ENCODE assay signal across 8 mouse cellular contexts in the genomic region with DNA sequence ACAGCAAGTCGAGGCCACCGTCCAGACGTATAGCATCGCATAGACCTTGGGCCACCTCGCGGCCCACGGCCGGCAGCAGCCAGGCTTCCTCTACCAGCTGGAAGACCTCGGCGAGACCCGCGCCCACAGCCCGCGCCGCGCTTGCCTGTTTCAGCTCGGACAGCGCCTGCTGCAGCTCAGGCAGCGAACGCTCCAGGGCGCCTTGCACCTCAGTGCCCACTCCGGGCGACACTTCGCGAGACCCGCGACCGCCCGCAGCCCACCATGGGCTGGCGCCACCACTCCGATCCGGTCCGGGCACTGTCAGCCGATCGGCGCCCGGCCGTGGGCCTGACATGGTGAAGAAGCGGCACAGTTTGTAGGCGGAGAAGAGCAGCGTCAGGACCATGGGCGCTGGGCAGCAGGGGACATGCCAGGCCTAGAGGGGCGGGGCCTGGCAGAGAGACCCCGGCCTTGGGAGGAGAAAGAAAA. TPM values are rescaled to one million over a fixed set of nuclear protein-coding genes. Genes with fewer than 3 reads are reported as not detected.
DNase-seq lines count a peak whose midpoint lies in the region; ATAC-seq and TF ChIP-seq lines count a peak whose summit lies in the region.

No protein-coding gene starts in this region.

- H3K4me2 ChIP-seq in heart, embryonic 11.5 days: peak overlapping the region; percentile 93
- H3K4me2 ChIP-seq in embryonic facial prominence, embryonic 14.5 days (ENCODE audit: low read depth, low read length): peak overlapping the region; percentile 97
- peak overlapping the region; percentile 95 for H3K4me2 ChIP-seq in intestine, embryonic 14.5 days (ENCODE audit: low read length)
- H3K4me2 ChIP-seq in liver, embryonic 14.5 days (ENCODE audit: low read depth): peak overlapping the region; percentile 65

- intact Hi-C loops in heart, postnatal 25 days (cut with DNase I): no loop called here

- WGBS in heart, embryonic 11.5 days (ENCODE audit: insufficient replicate concordance): under 1% methylated on average over 44 of the region's 44 CpGs
- WGBS in embryonic facial prominence, embryonic 14.5 days: under 1% methylated on average over 42 of the region's 44 CpGs
- under 1% methylated on average over 44 of the region's 44 CpGs for WGBS in intestine, embryonic 14.5 days
- under 1% methylated on average over 44 of the region's 44 CpGs for WGBS in liver, embryonic 14.5 days (ENCODE audit: insufficient replicate concordance)

- no peaks in the 10 kb centered on the region for H3K9me3 ChIP-seq in heart, embryonic 11.5 days (replicated peaks; ENCODE audit: control insufficient read depth, low read length)
- no peaks in the 10 kb centered on the region for H3K9me3 ChIP-seq in embryonic facial prominence, embryonic 14.5 days (ENCODE audit: control insufficient read depth, low read length)
- no peaks in the 10 kb centered on the region for H3K9me3 ChIP-seq in intestine, embryonic 14.5 days (ENCODE audit: control insufficient read depth, low read length)
- H3K9me3 ChIP-seq in liver, embryonic 14.5 days (ENCODE audit: control insufficient read depth, low read length): no peaks in the 10 kb centered on the region

- peak; percentile 40 for ATAC-seq in heart, embryonic 11.5 days (replicated peaks; ENCODE audit: insufficient number of reproducible peaks, low FRiP score, low TSS enrichment)
- peak; percentile 50 for ATAC-seq in embryonic facial prominence, embryonic 14.5 days (ENCODE audit: low read depth)
- ATAC-seq in intestine, embryonic 14.5 days (replicated peaks; ENCODE audit: low FRiP score, low TSS enrichment, low read depth): peak; percentile 33
- ATAC-seq in liver, embryonic 14.5 days (ENCODE audit: insufficient read depth): no peak
- no peak for ATAC-seq in erythroid progenitor cell, adult 5-6 weeks (replicated peaks; ENCODE audit: low FRiP score, poor library complexity, severe bottlenecking)

- peaks cover 73% of the 10 kb centered on the region for H3K27me3 ChIP-seq in heart, embryonic 11.5 days (ENCODE audit: control insufficient read depth, insufficient read depth, low read length)
- H3K27me3 ChIP-seq in embryonic facial prominence, embryonic 14.5 days (replicated peaks; ENCODE audit: control insufficient read depth, insufficient read depth, low read length): peaks cover 28% of the 10 kb centered on the region
- H3K27me3 ChIP-seq in intestine, embryonic 14.5 days (replicated peaks; ENCODE audit: control insufficient read depth, insufficient read depth, low read length): peaks cover 31% of the 10 kb centered on the region
- peaks cover 36% of the 10 kb centered on the region for H3K27me3 ChIP-seq in liver, embryonic 14.5 days (ENCODE audit: control insufficient read depth, insufficient read depth, low read length)

- no peak for DNase-seq in heart, postnatal 25 days (ENCODE audit: low spot score)
- peak; percentile 12 for DNase-seq in T-cell, adult 2 months (ENCODE audit: low spot score)
- peak; percentile 22 for DNase-seq in embryonic facial prominence, embryonic 14.5 days (ENCODE audit: low spot score)
- DNase-seq in intestine, embryonic 14.5 days (ENCODE audit: low spot score): peak; percentile 58
- DNase-seq in liver, embryonic 14.5 days (ENCODE audit: low read depth in 3 of 3, low spot score in 3 of 3): no peak
- peak; percentile 65 to 73 for DNase-seq in right cerebral cortex, postnatal 10 days (ENCODE audit: low spot score in 2 of 2)

- H3K4me1 ChIP-seq in heart, embryonic 11.5 days (ENCODE audit: control insufficient read depth, insufficient read depth, low read length): peaks cover 9% of the 10 kb centered on the region; the same call in 1 of the 2 replicates
- H3K4me1 ChIP-seq in embryonic facial prominence, embryonic 14.5 days (ENCODE audit: control insufficient read depth, insufficient read depth, low read length): peaks cover 12% of the 10 kb centered on the region; the same call in 1 of the 2 replicates
- H3K4me1 ChIP-seq in intestine, embryonic 14.5 days (replicated peaks; ENCODE audit: control insufficient read depth, insufficient read depth, low read length): peaks cover 6% of the 10 kb centered on the region; the same call in 1 of the 2 replicates
- no peaks in the 10 kb centered on the region; a peak in 1 of 4 replicates for H3K4me1 ChIP-seq in liver, embryonic 14.5 days (replicated peaks; ENCODE audit: control insufficient read depth in 2 of 2, insufficient read depth in 2 of 2, low read length in 1 of 2)

- TF ChIP-seq EP300 in liver, embryonic 14.5 days (IDR thresholded peaks at IDR 0.05; ENCODE audit: low read depth): no peak

- H3K4me3 ChIP-seq in heart, embryonic 11.5 days (ENCODE audit: low read depth, low read length): peak overlapping the region; percentile 48
- peak overlapping the region; percentile 50 for H3K4me3 ChIP-seq in embryonic facial prominence, embryonic 14.5 days (ENCODE audit: low read depth, low read length)
- H3K4me3 ChIP-seq in intestine, embryonic 14.5 days (ENCODE audit: low read depth, low read length): peak overlapping the region; percentile 48
- H3K4me3 ChIP-seq in liver, embryonic 14.5 days (ENCODE audit: insufficient read depth in 1 of 2, low read depth in 2 of 2, low read length in 2 of 2): peak overlapping the region; percentile 1 to 43; a peak in 2 of 4 replicates

- no peak for TF ChIP-seq CTCF in liver, embryonic 14.5 days (IDR thresholded peaks at IDR 0.05; ENCODE audit: low read depth)

- H3K36me3 ChIP-seq in heart, embryonic 11.5 days (ENCODE audit: control insufficient read depth, insufficient read depth, low read length): no peaks in the 10 kb centered on the region
- H3K36me3 ChIP-seq in embryonic facial prominence, embryonic 14.5 days (ENCODE audit: control insufficient read depth, insufficient read depth, low read length): no peaks in the 10 kb centered on the region
- H3K36me3 ChIP-seq in intestine, embryonic 14.5 days (ENCODE audit: control insufficient read depth, insufficient read depth, low read length): no peaks in the 10 kb centered on the region
- no peaks in the 10 kb centered on the region for H3K36me3 ChIP-seq in liver, embryonic 14.5 days (replicated peaks; ENCODE audit: control insufficient read depth, insufficient read depth, low read depth)

- H3K27ac ChIP-seq in heart, embryonic 11.5 days (ENCODE audit: low read depth, low read length): no peak overlapping the region
- 0 out of 2 replicates have a peak overlapping the region, but pooled peaks have one; percentile 10 for H3K27ac ChIP-seq in embryonic facial prominence, embryonic 14.5 days (replicated peaks; ENCODE audit: low read depth, low read length)
- H3K27ac ChIP-seq in intestine, embryonic 14.5 days (ENCODE audit: low read depth): no peak overlapping the region
- H3K27ac ChIP-seq in liver, embryonic 14.5 days: no peak overlapping the region

- H3K9ac ChIP-seq in heart, embryonic 11.5 days (ENCODE audit: low read depth, low read length): peak overlapping the region; percentile 12; the same call in 1 of the 2 replicates
- H3K9ac ChIP-seq in embryonic facial prominence, embryonic 14.5 days (ENCODE audit: low read depth, low read length): peak overlapping the region; percentile 60
- peak overlapping the region; percentile 41 for H3K9ac ChIP-seq in intestine, embryonic 14.5 days (ENCODE audit: low read length)
- H3K9ac ChIP-seq in liver, embryonic 14.5 days (replicated peaks): no peak overlapping the region

RNA-seq across cellular contexts. Expression of gene Sarm1, which starts 0.4 kb away (rescaled TPM):
- polyA plus RNA-seq in heart, embryonic 11.5 days (2014; fragmentation: Nextera tagmentation; extraction: Ambion mirVana): 0.39 and 0.46 TPM in 2 replicates
- total RNA-seq in heart, postnatal 25 days (2021): under 1 TPM; 0.34 to 0.39 TPM
- 3.9 and 4.0 TPM in 2 replicates for polyA plus RNA-seq in embryonic facial prominence, embryonic 14.5 days (2014; fragmentation: Nextera tagmentation; extraction: Ambion mirVana)
- 3.9 and 4.2 TPM in 2 replicates for polyA plus RNA-seq in intestine, embryonic 14.5 days (2014; fragmentation: Nextera tagmentation; extraction: Ambion mirVana)
- polyA plus RNA-seq in liver, embryonic 14.5 days (2012; rRNA removed): 0.09 and 0.22 TPM in 2 replicates
- 0.14 and 0.15 TPM in 2 replicates for polyA plus RNA-seq in liver, embryonic 14.5 days (2014; fragmentation: Nextera tagmentation; extraction: Ambion mirVana)
- not detected in 2 replicates for total RNA-seq in erythroid progenitor cell, adult 5-6 weeks (2015; ENCODE audit: low replicate concordance)
- total RNA-seq in erythroid progenitor cell, adult 5-6 weeks (2017; ENCODE audit: low replicate concordance): not detected in 2 replicates

RNA-seq across cellular contexts. Expression of gene Vtn, which starts 1.8 kb away (rescaled TPM):
- polyA plus RNA-seq in heart, embryonic 11.5 days (2014; fragmentation: Nextera tagmentation; extraction: Ambion mirVana): 0.54 and 4.6 TPM in 2 replicates
- total RNA-seq in heart, postnatal 25 days (2021): 10 to 100 TPM; 22.0 to 25.7 TPM
- polyA plus RNA-seq in embryonic facial prominence, embryonic 14.5 days (2014; fragmentation: Nextera tagmentation; extraction: Ambion mirVana): 9.9 and 11.3 TPM in 2 replicates
- 0.89 and 9.1 TPM in 2 replicates for polyA plus RNA-seq in intestine, embryonic 14.5 days (2014; fragmentation: Nextera tagmentation; extraction: Ambion mirVana)
- 350 and 403 TPM in 2 replicates for polyA plus RNA-seq in liver, embryonic 14.5 days (2012; rRNA removed)
- polyA plus RNA-seq in liver, embryonic 14.5 days (2014; fragmentation: Nextera tagmentation; extraction: Ambion mirVana): 353 and 424 TPM in 2 replicates
- total RNA-seq in erythroid progenitor cell, adult 5-6 weeks (2015; ENCODE audit: low replicate concordance): not detected in 2 replicates
- total RNA-seq in erythroid progenitor cell, adult 5-6 weeks (2017; ENCODE audit: low replicate concordance): not detected in 2 replicates

RNA-seq across cellular contexts. Expression of gene Sebox, which starts 6.1 kb away (rescaled TPM):
- not detected in 2 replicates for polyA plus RNA-seq in heart, embryonic 11.5 days (2014; fragmentation: Nextera tagmentation; extraction: Ambion mirVana)
- total RNA-seq in heart, postnatal 25 days (2021): not detected
- polyA plus RNA-seq in embryonic facial prominence, embryonic 14.5 days (2014; fragmentation: Nextera tagmentation; extraction: Ambion mirVana): 0.17 TPM in 1 of 2 replicates, not detected in the other
- not detected in 2 replicates for polyA plus RNA-seq in intestine, embryonic 14.5 days (2014; fragmentation: Nextera tagmentation; extraction: Ambion mirVana)
- 0.18 and 0.28 TPM in 2 replicates for polyA plus RNA-seq in liver, embryonic 14.5 days (2012; rRNA removed)
- 0.35 and 0.39 TPM in 2 replicates for polyA plus RNA-seq in liver, embryonic 14.5 days (2014; fragmentation: Nextera tagmentation; extraction: Ambion mirVana)
- total RNA-seq in erythroid progenitor cell, adult 5-6 weeks (2015; ENCODE audit: low replicate concordance): not detected in 2 replicates
- total RNA-seq in erythroid progenitor cell, adult 5-6 weeks (2017; ENCODE audit: low replicate concordance): not detected in 2 replicates

RNA-seq across cellular contexts. Expression of gene Tmem199, which starts 14.9 kb away (rescaled TPM):
- 57.0 and 63.9 TPM in 2 replicates for polyA plus RNA-seq in heart, embryonic 11.5 days (2014; fragmentation: Nextera tagmentation; extraction: Ambion mirVana)
- total RNA-seq in heart, postnatal 25 days (2021): 10 to 100 TPM; 10.5 to 10.8 TPM
- 39.0 and 39.8 TPM in 2 replicates for polyA plus RNA-seq in embryonic facial prominence, embryonic 14.5 days (2014; fragmentation: Nextera tagmentation; extraction: Ambion mirVana)
- 57.9 and 63.2 TPM in 2 replicates for polyA plus RNA-seq in intestine, embryonic 14.5 days (2014; fragmentation: Nextera tagmentation; extraction: Ambion mirVana)
- polyA plus RNA-seq in liver, embryonic 14.5 days (2012; rRNA removed): 10.6 and 14.5 TPM in 2 replicates
- polyA plus RNA-seq in liver, embryonic 14.5 days (2014; fragmentation: Nextera tagmentation; extraction: Ambion mirVana): 20.6 and 22.1 TPM in 2 replicates
- 2.5 TPM in 1 of 2 replicates, not detected in the other for total RNA-seq in erythroid progenitor cell, adult 5-6 weeks (2015; ENCODE audit: low replicate concordance)
- total RNA-seq in erythroid progenitor cell, adult 5-6 weeks (2017; ENCODE audit: low replicate concordance): 7.7 and 10.1 TPM in 2 replicates

RNA-seq across cellular contexts. Expression of gene Poldip2, which starts 14.9 kb away (rescaled TPM):
- polyA plus RNA-seq in heart, embryonic 11.5 days (2014; fragmentation: Nextera tagmentation; extraction: Ambion mirVana): 130 and 154 TPM in 2 replicates
- total RNA-seq in heart, postnatal 25 days (2021): 100 to 1,000 TPM; 152 to 154 TPM
- 152 and 156 TPM in 2 replicates for polyA plus RNA-seq in embryonic facial prominence, embryonic 14.5 days (2014; fragmentation: Nextera tagmentation; extraction: Ambion mirVana)
- polyA plus RNA-seq in intestine, embryonic 14.5 days (2014; fragmentation: Nextera tagmentation; extraction: Ambion mirVana): 146 and 147 TPM in 2 replicates
- polyA plus RNA-seq in liver, embryonic 14.5 days (2012; rRNA removed): 24.1 and 28.2 TPM in 2 replicates
- 55.6 and 57.2 TPM in 2 replicates for polyA plus RNA-seq in liver, embryonic 14.5 days (2014; fragmentation: Nextera tagmentation; extraction: Ambion mirVana)
- total RNA-seq in erythroid progenitor cell, adult 5-6 weeks (2015; ENCODE audit: low replicate concordance): 8.6 and 9.6 TPM in 2 replicates
- 4.0 and 8.1 TPM in 2 replicates for total RNA-seq in erythroid progenitor cell, adult 5-6 weeks (2017; ENCODE audit: low replicate concordance)

Comparison
In these comparisons a context has a peak if more than half of its experiments do, and no peak if none do; other contexts are left out.
1. ATAC-seq: peak in heart, embryonic 11.5 days (single experiment), embryonic facial prominence, embryonic 14.5 days (single experiment) and intestine, embryonic 14.5 days (single experiment); none in liver, embryonic 14.5 days (single experiment) and erythroid progenitor cell, adult 5-6 weeks (single experiment).
2. DNase-seq: peak in T-cell, adult 2 months (single experiment), embryonic facial prominence, embryonic 14.5 days (single experiment), intestine, embryonic 14.5 days (single experiment) and right cerebral cortex, postnatal 10 days (2 of 2); none in heart, postnatal 25 days (single experiment) and liver, embryonic 14.5 days (0 of 3).
3. RNA of gene Vtn, which starts 1.8 kb away (polyA plus RNA-seq): 350 to 424 TPM in liver, embryonic 14.5 days; 9.9 to 11.3 TPM in embryonic facial prominence, embryonic 14.5 days, 0.89 to 9.1 TPM in intestine, embryonic 14.5 days and 0.54 to 4.6 TPM in heart, embryonic 11.5 days; every median in the first group is over 10 times any median in the second.
4. Peak in every context shown above with its lines, with median percentiles within 50 percentile points of each other: H3K4me2 ChIP-seq and H3K4me3 ChIP-seq.